Mouse (Mus musculus) heart, embryonic 13.5 days (tissue): ENCODE results near the gene Scml4. TPM values are rescaled to one million over a fixed set of nuclear protein-coding genes. Genes with fewer than 3 reads are reported as not detected.

Source experiments
- ATAC-seq: fragments of 200-750 bp; cut with Nextera tagmentation; 2 replicates; pipeline ENCODE4 v1.8.0; 2017; ENCODE audit warnings: moderate TSS enrichment; ENCODE audit not compliant: insufficient number of reproducible peaks, low FRiP score, low TSS enrichment; ENCODE audit errors: extremely low read depth
- H3K27ac ChIP-seq: fragments of 300-500 bp; sonication (generic); replicated peaks from 2 replicates; pipeline ENCODE4 v1.5.1; 2015; ENCODE audit warnings: moderate library complexity, mild to moderate bottlenecking, inconsistent platforms
- H3K27me3 ChIP-seq: fragments of 300-500 bp; sonication (generic); replicated peaks from 2 replicates; pipeline ENCODE4 v1.6.1; 2015; ENCODE audit warnings: mild to moderate bottlenecking, inconsistent platforms
- H3K36me3 ChIP-seq: fragments of 300-500 bp; sonication (generic); 2 replicates; pipeline ENCODE4 v1.6.1; 2015; ENCODE audit warnings: mild to moderate bottlenecking, inconsistent platforms
- H3K4me1 ChIP-seq: fragments of 300-500 bp; sonication (generic); 2 replicates; pipeline ENCODE4 v1.6.1; 2015; ENCODE audit warnings: inconsistent platforms
- H3K4me2 ChIP-seq: fragments of 300-500 bp; sonication (generic); 2 replicates; pipeline ENCODE4 v1.6.1; 2015; ENCODE audit warnings: inconsistent platforms, mild to moderate bottlenecking, moderate library complexity
- H3K4me3 ChIP-seq: fragments of 300-500 bp; sonication (generic); 2 replicates; pipeline ENCODE4 v1.5.1; 2015; ENCODE audit warnings: moderate library complexity, mild to moderate bottlenecking, inconsistent platforms
- H3K9ac ChIP-seq: fragments of 300-500 bp; sonication (generic); 2 replicates; pipeline ENCODE4 v1.6.1; 2015; ENCODE audit warnings: inconsistent platforms, mild to moderate bottlenecking, moderate library complexity
- H3K9me3 ChIP-seq: fragments of 300-500 bp; sonication (generic); 2 replicates; pipeline ENCODE4 v1.6.1; 2016; ENCODE audit warnings: inconsistent platforms
- WGBS: fragments of 180-500 bp; shearing (Covaris S2); methylation state at CpG from one replicate; pipeline ENCODE4 v1.1.7; 2015; ENCODE audit warnings: mixed read lengths; 5-methylcytosine and 5-hydroxymethylcytosine counted together
- polyA plus RNA-seq: library from polyadenylated mRNA; unstranded; fragments of >200 nt; fragmentation: Nextera tagmentation; extraction: Ambion mirVana; gene quantifications from 2 replicates; pipeline ENCODE4 v1.2.1, GENCODE M21; 2015

Gene Scml4
- polyA plus RNA-seq, 1 experiment from 2014 or later, result 0.71 TPM

DNA sequence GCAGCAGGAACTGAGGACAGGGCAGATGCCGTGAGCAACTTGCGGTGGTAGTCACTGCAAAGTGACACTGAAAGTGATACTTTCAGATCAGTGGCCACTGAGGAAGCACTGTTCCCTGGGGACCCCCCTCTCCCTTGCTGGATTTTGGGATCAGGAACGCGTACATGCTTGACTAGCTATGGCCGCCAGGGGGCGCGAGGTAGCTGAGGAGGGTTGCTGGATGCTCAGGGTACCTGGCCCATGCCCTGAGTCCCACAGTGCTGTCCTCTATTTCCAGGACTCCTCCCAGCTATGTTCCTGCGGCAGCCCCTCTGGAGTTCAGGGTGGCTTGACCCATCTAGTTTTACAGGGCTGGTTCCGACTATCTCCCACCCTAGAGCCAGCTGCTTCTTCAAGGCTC lies 17.8 kb upstream of the Scml4 start:
- Histone ChIP-seq H3K9me3 (no peaks in the 10 kb centered on the region; the same call in 1 of the 2 replicates), H3K9ac (no peak overlapping the region), H3K27me3 (no peaks in the 10 kb centered on the region; the same call in 1 of the 2 replicates), H3K36me3 (peaks cover 17% of the 10 kb centered on the region), H3K4me1 (no peaks in the 10 kb centered on the region; the same call in 1 of the 2 replicates), H3K4me3 (no peak overlapping the region), H3K4me2 (no peak overlapping the region), H3K27ac (no peak overlapping the region)
- no peak for ATAC-seq
- WGBS, result 13% methylated on average over 9 of the region's 9 CpGs

DNA sequence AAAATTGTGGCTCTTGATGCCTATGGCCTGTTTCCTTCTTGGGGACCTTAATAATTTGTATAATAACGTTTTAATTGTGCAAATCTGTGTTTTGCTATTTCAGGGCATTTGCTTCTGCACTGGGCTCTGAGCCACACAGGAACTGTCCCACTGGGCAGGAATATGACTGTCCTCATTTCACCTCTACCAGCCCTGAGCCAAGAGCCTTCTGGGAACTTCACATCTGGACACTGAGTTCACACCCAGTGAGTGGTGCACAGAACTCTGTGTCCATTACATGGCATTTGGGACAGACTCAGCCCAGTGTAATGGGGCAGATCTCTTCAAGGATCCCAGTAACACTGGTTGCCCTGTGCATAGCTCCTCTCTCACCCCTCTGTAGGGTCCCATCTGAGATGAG lies 16.8 kb upstream of the Scml4 start:
- Histone ChIP-seq H3K27ac (no peak overlapping the region), H3K36me3 (peaks cover 9% of the 10 kb centered on the region; the same call in 1 of the 2 replicates), H3K9me3 (no peaks in the 10 kb centered on the region), H3K4me1 (no peaks in the 10 kb centered on the region; the same call in 1 of the 2 replicates), H3K9ac (no peak overlapping the region), H3K27me3 (no peaks in the 10 kb centered on the region; the same call in 1 of the 2 replicates), H3K4me3 (no peak overlapping the region), H3K4me2 (no peak overlapping the region)
- 63% methylated on average over 1 of the region's 1 CpGs for WGBS
- no peak for ATAC-seq

GRCm38 (mm10) chr10:42845480-42845879 lies 14.7 kb upstream of the Scml4 start:
- Histone ChIP-seq H3K36me3 (no peaks in the 10 kb centered on the region), H3K4me1 (no peaks in the 10 kb centered on the region; the same call in 1 of the 2 replicates), H3K9ac (no peak overlapping the region), H3K27ac (no peak overlapping the region), H3K4me2 (no peak overlapping the region), H3K4me3 (no peak overlapping the region), H3K9me3 (no peaks in the 10 kb centered on the region), H3K27me3 (no peaks in the 10 kb centered on the region; the same call in 1 of the 2 replicates)
- 36% methylated on average over 1 of the region's 1 CpGs for WGBS
- ATAC-seq, result no peak

- no peak overlapping the region for H3K9ac ChIP-seq
- H3K9me3 ChIP-seq, result no peaks in the 10 kb centered on the region; the same call in 1 of the 2 replicates
- H3K36me3 ChIP-seq, result no peaks in the 10 kb centered on the region
- WGBS, result 79% methylated on average over 13 of the region's 13 CpGs
- H3K4me2 ChIP-seq, result no peak overlapping the region
- H3K4me1 ChIP-seq, result no peaks in the 10 kb centered on the region
- H3K4me3 ChIP-seq, result no peak overlapping the region
- no peaks in the 10 kb centered on the region; the same call in 1 of the 2 replicates for H3K27me3 ChIP-seq
- ATAC-seq, result no peak
- no peak overlapping the region for H3K27ac ChIP-seq
Measured at GRCm38 (mm10) chr10:42848179-42849080, 11.7 kb upstream of the Scml4 start.

DNA sequence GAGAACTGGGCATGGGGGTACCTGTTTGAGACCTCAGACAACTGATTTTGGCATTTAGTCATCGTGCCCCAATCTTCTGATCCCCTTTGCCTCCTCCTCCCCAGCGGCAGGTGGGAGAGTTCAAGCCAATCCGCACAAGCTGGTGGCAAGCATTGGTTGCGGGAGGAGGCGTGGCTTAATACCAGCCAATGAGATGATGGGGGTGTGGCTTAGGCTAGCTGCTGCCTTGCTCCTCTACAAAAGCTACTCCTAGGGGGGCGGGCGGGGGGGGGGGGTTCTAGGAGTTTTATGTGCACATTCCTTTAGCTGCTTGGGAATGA lies 11.1 kb upstream of the Scml4 start:
- Histone ChIP-seq H3K4me3 (no peak overlapping the region), H3K4me1 (no peaks in the 10 kb centered on the region), H3K4me2 (no peak overlapping the region), H3K27ac (no peak overlapping the region), H3K9me3 (peaks cover 4% of the 10 kb centered on the region), H3K36me3 (no peaks in the 10 kb centered on the region), H3K9ac (no peak overlapping the region), H3K27me3 (no peaks in the 10 kb centered on the region)
- ATAC-seq, result no peak
- 80% methylated on average over 7 of the region's 7 CpGs for WGBS

GRCm38 (mm10) chr10:42854838-42855237 lies 5.3 kb upstream of the Scml4 start:
- H3K9me3 ChIP-seq, result peaks cover 14% of the 10 kb centered on the region
- H3K36me3 ChIP-seq, result no peaks in the 10 kb centered on the region
- H3K4me2 ChIP-seq, result no peak overlapping the region
- no peaks in the 10 kb centered on the region for H3K27me3 ChIP-seq
- no peak overlapping the region for H3K4me3 ChIP-seq
- H3K4me1 ChIP-seq, result peaks cover 9% of the 10 kb centered on the region
- ATAC-seq, result no peak
- WGBS, result 59% methylated on average over 4 of the region's 4 CpGs
- no peak overlapping the region for H3K9ac ChIP-seq
- no peak overlapping the region for H3K27ac ChIP-seq

DNA sequence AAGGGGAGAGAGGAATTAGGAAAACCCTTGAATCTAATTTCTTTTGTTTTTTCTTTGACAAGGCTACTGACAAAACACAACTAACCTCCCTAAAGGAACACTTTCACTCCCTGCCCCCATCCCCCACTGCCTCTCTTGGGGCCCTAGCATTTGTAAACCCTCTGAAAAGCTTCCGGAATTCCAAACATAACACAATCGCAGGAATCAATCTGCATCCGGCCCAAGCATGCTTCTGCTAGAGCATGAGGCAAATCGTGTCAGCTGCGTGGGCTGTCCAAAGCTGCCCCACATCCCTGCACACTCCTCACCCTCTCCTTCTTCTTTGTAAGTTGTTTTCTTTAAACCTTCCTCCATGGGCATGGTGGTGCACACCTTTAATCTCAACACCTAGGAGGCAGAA lies 4.9 kb upstream of the Scml4 start:
- H3K27ac ChIP-seq, result no peak overlapping the region
- ATAC-seq, result no peak
- H3K4me1 ChIP-seq, result peaks cover 9% of the 10 kb centered on the region
- H3K9ac ChIP-seq, result no peak overlapping the region
- no peak overlapping the region for H3K4me3 ChIP-seq
- H3K9me3 ChIP-seq, result peaks cover 14% of the 10 kb centered on the region
- H3K27me3 ChIP-seq, result no peaks in the 10 kb centered on the region
- no peak overlapping the region for H3K4me2 ChIP-seq
- WGBS, result 19% methylated on average over 5 of the region's 5 CpGs
- H3K36me3 ChIP-seq, result no peaks in the 10 kb centered on the region

DNA sequence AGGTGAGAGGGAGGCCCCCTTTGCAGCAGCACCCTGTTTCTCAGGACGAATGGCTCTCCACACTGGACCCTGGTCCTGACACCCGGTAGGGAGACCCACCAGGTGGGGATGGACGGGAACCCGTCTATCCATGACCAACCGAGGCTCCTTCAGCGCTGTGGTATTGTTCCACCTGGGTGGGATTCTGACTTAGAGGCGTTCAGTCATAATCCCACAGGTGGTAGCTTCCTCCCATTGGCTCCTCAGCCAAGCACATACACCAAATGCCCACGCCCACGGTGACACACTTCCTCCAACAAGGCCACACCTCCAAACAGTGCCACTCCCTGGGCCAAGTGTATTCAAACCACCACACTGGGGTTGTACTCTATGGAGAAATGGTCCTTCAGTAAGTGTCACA lies 3.6 kb upstream of the Scml4 start:
- 92% methylated on average over 9 of the region's 9 CpGs for WGBS

DNA sequence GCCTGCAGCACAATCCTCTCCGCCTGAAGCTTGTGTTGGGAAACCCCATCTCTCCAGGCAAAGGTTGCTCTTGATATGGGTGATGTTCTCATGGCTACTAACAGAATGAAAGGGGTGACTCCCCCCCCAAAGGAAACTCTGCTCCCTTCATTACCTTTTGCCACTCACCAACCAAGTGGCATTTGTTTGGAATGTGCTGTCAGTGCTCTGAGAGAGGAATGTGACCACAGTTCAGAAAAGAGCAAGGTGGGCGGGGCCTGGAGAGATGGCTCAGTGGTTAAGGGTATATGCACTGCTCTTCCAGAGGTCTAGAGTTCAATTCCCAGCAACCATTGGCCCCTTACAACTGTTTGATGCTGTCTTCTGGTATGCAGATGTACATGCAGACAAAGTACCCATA lies 3.1 kb upstream of the Scml4 start:
- H3K4me1 ChIP-seq, result peaks cover 9% of the 10 kb centered on the region
- no peak overlapping the region for H3K4me3 ChIP-seq
- no peaks in the 10 kb centered on the region for H3K36me3 ChIP-seq
- no peaks in the 10 kb centered on the region; the same call in 1 of the 2 replicates for H3K27me3 ChIP-seq
- peaks cover 14% of the 10 kb centered on the region for H3K9me3 ChIP-seq
- H3K4me2 ChIP-seq, result no peak overlapping the region
- H3K9ac ChIP-seq, result no peak overlapping the region
- no peak for ATAC-seq
- no peak overlapping the region for H3K27ac ChIP-seq
- WGBS, result 86% methylated on average over 2 of the region's 2 CpGs

More for the DNA sequence above, 3.6 kb upstream of the Scml4 start:
- Histone ChIP-seq H3K9ac (no peak overlapping the region), H3K9me3 (peaks cover 14% of the 10 kb centered on the region), H3K4me2 (no peak overlapping the region), H3K27ac (no peak overlapping the region), H3K27me3 (no peaks in the 10 kb centered on the region; the same call in 1 of the 2 replicates), H3K4me3 (no peak overlapping the region), H3K36me3 (no peaks in the 10 kb centered on the region), H3K4me1 (peaks cover 9% of the 10 kb centered on the region)
- ATAC-seq, result no peak

GRCm38 (mm10) chr10:42859781-42860158 lies 400 bp upstream of the Scml4 start:
- H3K4me1 ChIP-seq, result peaks cover 26% of the 10 kb centered on the region
- H3K4me2 ChIP-seq, result no peak overlapping the region
- no peak overlapping the region for H3K4me3 ChIP-seq
- no peak for ATAC-seq
- H3K27me3 ChIP-seq, result peaks cover 10% of the 10 kb centered on the region; the same call in 1 of the 2 replicates
- H3K9me3 ChIP-seq, result peaks cover 10% of the 10 kb centered on the region
- H3K27ac ChIP-seq, result no peak overlapping the region
- H3K9ac ChIP-seq, result no peak overlapping the region
- WGBS, result 55% methylated on average over 2 of the region's 2 CpGs
- no peaks in the 10 kb centered on the region for H3K36me3 ChIP-seq

DNA sequence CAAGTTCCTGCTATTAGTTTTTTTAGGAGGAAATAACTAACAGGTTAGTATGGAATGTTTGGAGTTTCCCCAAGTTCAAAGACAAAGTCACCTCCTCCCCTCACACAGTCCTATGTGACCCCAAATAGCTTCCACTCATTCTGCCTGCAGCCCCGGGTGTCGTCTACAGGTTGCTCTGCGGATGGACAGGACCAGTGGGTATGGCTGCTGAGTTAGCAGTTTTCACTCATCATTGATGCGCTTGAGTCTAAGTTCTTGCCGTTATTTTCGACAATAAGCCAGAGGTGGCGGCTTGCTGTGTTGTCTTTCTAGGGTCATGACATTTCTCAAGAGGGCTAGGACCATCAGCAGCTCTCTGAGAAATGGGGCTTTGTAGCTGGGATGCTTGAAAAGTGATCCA lies 1.3 kb downstream of the Scml4 start:
- 81% methylated on average over 7 of the region's 7 CpGs for WGBS
- H3K27me3 ChIP-seq, result peaks cover 12% of the 10 kb centered on the region; the same call in 1 of the 2 replicates
- no peak for ATAC-seq
- peaks cover 24% of the 10 kb centered on the region for H3K4me1 ChIP-seq
- no peaks in the 10 kb centered on the region for H3K36me3 ChIP-seq
- no peak overlapping the region for H3K27ac ChIP-seq
- H3K4me2 ChIP-seq, result no peak overlapping the region
- H3K9ac ChIP-seq, result no peak overlapping the region
- peaks cover 7% of the 10 kb centered on the region for H3K9me3 ChIP-seq
- no peak overlapping the region for H3K4me3 ChIP-seq
